Mouse (Mus musculus): ENCODE results near the gene Tnrc6b.

GRCm38 (mm10) chr15:80801597-80801996 is 90.5 kb downstream of the Tnrc6b start:
- no peak for TF ChIP-seq MAFK (IDR thresholded peaks at IDR 0.05; ENCODE audit: insufficient read depth, low read depth, low read length)
- TF ChIP-seq ZC3H11A (IDR thresholded peaks at IDR 0.05; ENCODE audit: borderline replicate concordance, low read depth, low read length) = no peak
- TF ChIP-seq ZNF384 (IDR thresholded peaks at IDR 0.05; ENCODE audit: low read depth, low read length) = no peak

Data from ES-E14 (cell line).